In the genomic region with DNA sequence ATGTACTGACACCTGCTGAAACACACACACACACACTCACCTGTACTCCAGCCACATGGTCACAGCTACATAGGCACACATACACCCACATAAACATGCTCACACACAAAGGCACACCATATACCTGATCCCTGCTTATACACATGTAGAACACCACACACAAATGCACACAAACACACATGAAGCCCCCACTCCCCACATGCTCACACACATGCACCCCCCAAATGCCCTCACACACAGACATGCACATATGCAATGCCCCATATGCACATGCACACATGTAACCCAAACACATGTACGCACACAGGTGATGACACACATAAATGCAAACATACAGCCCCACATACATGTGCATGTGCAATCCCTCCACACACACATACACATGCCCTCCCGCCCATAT, we compare ENCODE assay signal across 2 mouse cellular contexts. TPM values are rescaled to one million over a fixed set of nuclear protein-coding genes. Genes with fewer than 3 reads are reported as not detected.
DNase-seq lines count a peak whose midpoint lies in the region; ATAC-seq lines count a peak whose summit lies in the region.

No protein-coding gene starts in this region.

- peak; percentile 80 for DNase-seq in heart, adult 11 months

- ATAC-seq in monocyte, adult 5-6 weeks (replicated peaks; ENCODE audit: insufficient number of reproducible peaks, low FRiP score, low TSS enrichment, poor library complexity, severe bottlenecking): 0 out of 2 replicates have a peak, but pooled peaks have one; percentile 63

RNA-seq across cellular contexts. Expression of a gene that starts 19.1 kb away (rescaled TPM):
- not detected in 3 replicates for total RNA-seq in monocyte, adult 5-6 weeks (2017)

RNA-seq across cellular contexts. Expression of a gene that starts 38.1 kb away (rescaled TPM):
- not detected in 3 replicates for total RNA-seq in monocyte, adult 5-6 weeks (2017)
